Mouse (Mus musculus) cerebellum, adult 9-11 months (tissue): ENCODE results near the gene Tsnaxip1.

Experiments used
- DNase-seq: peaks from one replicate; pipeline ENCODE4 v3.0.0; 2022

Gene Tsnaxip1

DNA sequence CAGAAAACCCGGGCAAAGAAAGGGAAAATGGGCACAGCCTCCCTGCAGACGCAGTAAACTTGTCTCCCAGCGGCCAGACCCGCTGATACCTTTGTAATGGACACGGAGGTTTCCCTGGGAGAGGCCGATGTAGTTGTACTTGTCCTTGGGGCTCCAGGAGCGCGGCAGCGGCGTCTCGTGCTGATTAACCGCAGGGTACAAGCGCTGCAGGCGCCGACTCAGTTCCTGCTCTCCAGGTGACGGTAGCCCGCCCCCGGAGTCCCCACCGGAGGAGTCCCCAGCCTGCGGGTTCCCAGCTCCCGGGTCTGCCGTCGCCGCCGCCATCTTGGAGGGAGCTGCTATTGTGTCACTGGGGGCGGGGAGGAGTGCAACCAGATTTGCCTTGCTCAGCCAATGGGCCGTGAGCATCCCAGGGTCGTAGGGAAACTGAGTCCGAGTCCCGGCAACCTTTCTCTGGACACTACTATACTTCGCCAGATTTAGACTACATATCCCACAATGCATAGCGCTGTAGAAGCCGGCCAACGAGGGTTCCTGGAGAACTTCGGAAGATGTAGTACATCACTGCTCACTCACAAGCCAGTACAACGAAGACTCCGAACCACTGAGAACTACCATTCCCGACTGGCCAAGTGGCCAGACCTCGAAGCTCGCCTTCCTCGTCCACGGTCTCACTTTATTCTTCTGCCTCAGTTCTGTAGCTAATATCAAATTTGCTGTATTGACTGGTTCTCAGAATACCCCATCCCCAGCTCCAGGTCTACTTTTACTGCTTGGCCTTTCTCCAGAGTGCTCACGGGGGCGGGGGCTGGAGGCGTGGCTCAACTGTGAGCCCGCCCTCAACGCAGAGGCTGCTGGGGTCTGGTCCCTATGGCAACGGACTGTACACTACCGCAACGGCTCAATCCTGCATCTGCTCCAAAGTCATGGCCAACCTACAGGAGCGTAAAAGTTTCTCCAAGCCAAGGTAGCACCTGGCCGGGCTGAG is at the start of gene Tsnaxip1, which contains the start of gene Ranbp10:
Gene Tsnaxip1, plus strand, starts transcription at position 871 of the 988 bp plus-strand sequence.
Gene Ranbp10, minus strand, starts transcription at position 490 of the 988 bp plus-strand sequence.
- DNase-seq = peak; percentile 99

DNA sequence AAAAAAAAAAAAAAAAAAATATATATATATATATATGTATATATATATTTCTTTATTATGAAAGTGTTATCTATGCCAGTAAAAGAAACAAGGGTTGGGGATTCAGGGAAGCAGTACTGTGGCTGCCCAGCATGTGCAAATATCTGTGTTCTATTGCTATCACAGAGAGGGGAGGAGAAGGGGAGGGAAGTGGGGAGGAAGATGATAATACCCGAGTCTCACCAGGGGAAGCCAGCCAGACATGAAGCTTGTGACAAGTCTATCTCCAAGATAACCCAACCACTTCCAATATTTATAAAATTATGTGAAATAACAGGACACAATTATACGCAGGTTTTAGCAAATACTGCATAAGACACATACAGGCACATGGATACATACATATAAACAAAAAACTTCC is 49.7 kb upstream of the Tsnaxip1 start:
- DNase-seq = no peak

- DNase-seq = no peak
Measured at GRCm38 (mm10) chr8:105780298-105780697, 47.2 kb upstream of the Tsnaxip1 start.

DNA sequence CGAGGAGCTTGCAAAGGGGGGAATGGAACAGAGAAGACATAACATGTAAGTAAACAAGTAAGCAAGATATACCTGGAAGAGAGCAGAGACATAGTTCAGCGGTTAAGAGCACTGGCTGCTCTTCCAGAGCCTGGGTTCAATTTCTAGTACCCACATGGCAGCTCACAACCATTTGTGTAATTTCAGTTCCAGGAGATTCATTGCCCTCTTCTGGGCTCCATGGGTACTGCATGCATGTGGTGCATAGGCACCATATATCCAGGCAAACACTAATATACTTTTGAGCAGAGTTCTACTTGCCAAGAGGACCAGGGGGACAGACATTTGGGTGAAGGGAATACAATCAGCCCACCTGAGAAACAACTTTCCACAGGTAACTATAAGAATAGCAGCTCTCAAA is 39.3 kb upstream of the Tsnaxip1 start:
- no peak for DNase-seq

GRCm38 (mm10) chr8:105788927-105789326 is 38.6 kb upstream of the Tsnaxip1 start:
- DNase-seq = no peak

DNA sequence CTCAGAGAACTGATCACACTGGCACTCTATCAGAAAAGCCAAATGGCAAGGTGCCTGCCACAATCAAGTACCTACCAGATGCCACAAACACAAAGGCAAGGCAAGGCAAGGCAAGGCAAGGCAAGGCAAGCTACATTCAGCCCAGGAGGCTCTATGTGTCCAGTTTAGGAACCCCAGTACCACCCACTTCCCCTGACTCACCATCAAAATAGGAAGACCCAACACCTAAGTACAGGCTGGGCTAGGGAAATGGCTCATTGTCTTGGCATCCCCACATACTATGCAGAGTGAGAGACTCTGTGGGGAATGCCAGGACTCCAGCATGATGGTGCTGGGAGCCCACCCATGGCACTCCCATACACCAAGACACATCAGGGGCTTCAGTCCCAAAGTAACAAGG is 37.9 kb upstream of the Tsnaxip1 start:
- no peak for DNase-seq

- DNase-seq = no peak
Measured at GRCm38 (mm10) chr8:105793331-105793730, 34.2 kb upstream of the Tsnaxip1 start.

- no peak for DNase-seq
Measured at GRCm38 (mm10) chr8:105794009-105794598, 33.4 kb upstream of the Tsnaxip1 start.

- no peak for DNase-seq
Measured at GRCm38 (mm10) chr8:105795785-105796184, 31.7 kb upstream of the Tsnaxip1 start.

- DNase-seq = no peak
Measured at GRCm38 (mm10) chr8:105798408-105798807, 29.1 kb upstream of the Tsnaxip1 start.

- peak; percentile 65 for DNase-seq
Measured at GRCm38 (mm10) chr8:105799091-105799812, 28.3 kb upstream of the Tsnaxip1 start.

DNA sequence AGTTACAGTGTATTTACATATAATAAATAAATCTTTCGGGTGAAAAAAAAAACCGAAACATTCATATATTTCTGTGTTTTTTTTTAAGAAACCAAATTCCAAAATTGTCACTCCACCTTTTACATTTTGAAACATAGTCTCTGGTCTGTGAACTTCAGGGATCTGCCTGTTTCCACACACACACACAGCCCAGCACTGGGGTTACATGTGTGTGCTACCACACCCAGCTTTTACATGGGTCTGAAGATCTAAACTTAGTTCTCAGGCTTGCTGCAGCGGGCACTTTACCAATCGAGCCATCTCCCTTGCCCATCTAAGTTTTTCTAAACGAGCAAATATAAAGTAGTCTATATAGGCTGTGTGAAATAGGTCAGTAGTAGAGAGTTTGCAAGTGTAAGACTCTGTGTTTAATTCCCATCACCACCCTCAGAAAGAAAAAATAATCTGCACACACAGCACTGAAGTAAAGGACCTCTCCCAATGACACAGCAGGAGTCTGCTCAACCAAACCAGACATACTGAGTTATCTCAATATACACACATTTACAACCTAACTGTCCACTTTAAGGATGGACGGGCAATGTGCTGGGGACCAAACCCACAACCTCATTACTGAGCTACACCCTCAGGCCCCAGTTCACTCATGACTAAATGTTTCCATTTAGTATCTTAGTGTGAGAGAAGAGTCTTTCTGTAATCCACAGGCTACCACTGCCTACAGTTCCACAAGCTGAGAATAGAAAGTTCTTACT is 26.2 kb upstream of the Tsnaxip1 start:
- no peak for DNase-seq

GRCm38 (mm10) chr8:105804797-105805196 is 22.7 kb upstream of the Tsnaxip1 start:
- no peak for DNase-seq

DNA sequence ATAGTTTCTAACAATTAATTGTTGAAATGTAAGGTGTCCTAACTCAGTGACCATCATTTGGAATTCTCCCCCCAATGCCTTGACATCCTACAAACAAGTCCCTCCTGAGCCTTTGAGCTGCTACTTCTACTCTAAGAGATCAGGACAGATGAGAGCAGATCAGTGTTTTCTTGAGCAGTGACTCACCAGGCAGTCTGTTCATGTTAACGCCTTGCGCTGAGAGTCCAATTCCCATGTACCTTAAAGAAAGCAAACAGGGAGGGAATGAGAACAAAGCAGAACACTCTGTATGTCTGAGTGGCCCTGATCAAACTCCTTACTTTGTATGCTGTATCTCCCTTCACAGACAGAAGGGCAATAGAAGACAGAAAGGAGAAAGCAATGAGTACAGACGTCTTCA is 22.2 kb upstream of the Tsnaxip1 start:
- no peak for DNase-seq

- no peak for DNase-seq
Measured at GRCm38 (mm10) chr8:105805964-105806363, 21.6 kb upstream of the Tsnaxip1 start.

- no peak for DNase-seq
Measured at GRCm38 (mm10) chr8:105807766-105808165, 19.8 kb upstream of the Tsnaxip1 start.

DNA sequence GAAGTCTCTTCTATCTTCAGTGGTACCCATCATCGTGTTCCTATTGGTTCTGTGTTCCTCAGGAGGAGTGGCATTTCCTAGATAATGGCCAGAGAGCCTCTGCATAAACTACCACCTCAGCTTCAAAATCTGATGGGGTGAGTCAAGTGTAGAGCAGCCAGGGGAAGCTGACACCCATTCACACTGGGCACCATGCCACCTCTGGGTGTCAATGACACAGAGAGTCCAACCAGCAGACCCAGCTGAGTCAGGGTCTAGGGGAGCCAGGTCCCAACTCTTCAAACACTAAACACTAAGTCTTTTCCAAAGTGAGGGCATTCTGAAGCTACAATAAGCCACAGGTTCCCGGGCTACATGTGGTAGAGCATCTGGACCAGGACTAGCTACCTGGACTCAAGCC is 19.1 kb upstream of the Tsnaxip1 start:
- DNase-seq = no peak

DNA sequence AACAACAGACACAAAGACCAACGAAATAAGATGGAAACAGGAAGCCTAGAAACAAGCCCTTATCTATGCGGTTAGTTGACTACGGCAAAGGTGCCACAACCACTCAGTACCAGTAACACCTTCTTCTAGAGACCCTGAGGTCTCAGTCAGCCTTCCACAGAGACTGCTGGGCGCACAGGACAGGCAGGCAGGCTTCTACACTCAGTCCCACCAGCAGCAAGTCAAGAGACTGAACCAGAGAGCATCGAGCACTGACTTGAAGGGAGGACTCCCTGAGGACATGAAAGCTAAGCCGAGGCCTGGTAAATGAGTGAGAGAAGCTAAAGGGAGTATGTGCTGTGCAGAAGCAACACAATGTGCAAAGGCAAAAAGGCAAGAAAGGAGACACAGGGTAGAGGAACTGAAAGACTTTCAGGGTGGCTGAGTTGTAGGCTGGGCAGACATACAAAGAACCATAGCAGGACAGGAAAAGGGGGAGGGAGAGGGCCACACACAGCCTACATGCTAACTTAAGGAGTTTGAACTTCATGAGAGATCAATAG is 17.2 kb upstream of the Tsnaxip1 start:
- no peak for DNase-seq

GRCm38 (mm10) chr8:105811061-105811460 is 16.5 kb upstream of the Tsnaxip1 start:
- DNase-seq = peak; percentile 53

GRCm38 (mm10) chr8:105811543-105811942 is 16.0 kb upstream of the Tsnaxip1 start:
- DNase-seq = no peak

- DNase-seq = no peak
Measured at GRCm38 (mm10) chr8:105812511-105812910, 15.0 kb upstream of the Tsnaxip1 start.

DNA sequence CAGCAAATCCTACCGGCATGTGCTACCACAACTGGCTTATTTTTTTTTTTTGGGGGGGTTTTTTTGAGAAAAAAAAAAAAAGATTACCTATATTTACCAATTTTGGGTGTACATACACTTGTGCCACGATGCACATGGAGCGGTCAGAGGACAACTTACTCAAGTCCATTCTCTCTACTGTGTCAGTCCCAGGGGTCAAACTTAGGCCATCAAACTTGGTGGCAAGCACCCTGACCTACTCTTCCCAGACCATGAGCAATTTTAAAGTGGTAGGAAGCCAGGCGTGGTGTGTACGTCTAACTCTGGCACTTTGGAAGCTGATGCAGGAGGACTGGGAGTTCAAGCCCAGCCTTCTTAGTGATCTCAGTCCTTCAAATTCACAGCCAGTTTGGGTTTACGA is 14.3 kb upstream of the Tsnaxip1 start:
- DNase-seq = no peak
